Mouse (Mus musculus): Measurements from ENCODE around the gene Serpini1.

DNA sequence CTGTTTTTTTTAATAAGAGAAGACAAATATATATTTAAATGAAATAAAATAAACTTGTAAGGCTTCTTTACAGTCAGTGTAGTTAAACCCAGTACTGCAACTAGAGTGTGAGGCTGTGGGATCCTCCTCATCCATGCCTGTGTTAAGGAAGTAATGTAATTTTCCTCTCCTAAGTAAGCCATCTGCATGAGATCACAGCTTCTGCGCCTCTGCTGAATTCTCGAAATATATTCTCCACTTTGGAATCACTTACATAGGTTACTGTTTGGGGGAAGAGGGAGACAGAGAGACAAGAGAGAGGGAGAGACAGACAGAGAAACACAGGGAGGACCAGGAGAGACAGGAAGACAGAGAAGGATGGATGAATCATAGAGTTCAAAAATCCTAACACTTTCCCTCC is 67.3 kb downstream of the Serpini1 start:
- no peak for TF ChIP-seq HCFC1 (IDR thresholded peaks at IDR 0.05; ENCODE audit: low read depth, low read length)
- TF ChIP-seq CTCF (conservative IDR thresholded peaks at IDR 0.05 in 1 of 2, IDR thresholded peaks at IDR 0.05 in 1 of 2; ENCODE audit: low read depth in 2 of 2, low read length in 2 of 2), result no peak

Measured in CH12.LX (cell line).